Mouse (Mus musculus) limb, embryonic 11.5 days (tissue): ENCODE data around the gene Urb1. TPM values are rescaled to one million over a fixed set of nuclear protein-coding genes. Genes with fewer than 3 reads are reported as not detected.

Experiments used
- ATAC-seq: fragments of 200-750 bp; cut with Nextera tagmentation; 2 replicates; pipeline ENCODE4 v1.8.0; 2017; ENCODE audit warnings: low read depth; ENCODE audit not compliant: insufficient number of reproducible peaks, low FRiP score, low TSS enrichment
- DNase-seq: peaks from one replicate; pipeline ENCODE4 v3.0.0-alpha.2; 2015; ENCODE audit warnings: low spot score
- H3K27ac ChIP-seq: fragments of 300-500 bp; sonication (generic); replicated peaks from 2 replicates; pipeline ENCODE4 v1.5.1; 2014; ENCODE audit warnings: low read depth, mild to moderate bottlenecking, low read length
- H3K27me3 ChIP-seq: fragments of 300-500 bp; sonication (generic); 2 replicates; pipeline ENCODE4 v1.6.1; 2014; ENCODE audit warnings: mild to moderate bottlenecking, low read length, mixed read lengths; ENCODE audit not compliant: control insufficient read depth, insufficient read depth
- H3K36me3 ChIP-seq: fragments of 300-500 bp; sonication (generic); 2 replicates; pipeline ENCODE4 v1.6.1; 2014; ENCODE audit warnings: mild to moderate bottlenecking, low read length, moderate library complexity, mixed read lengths; ENCODE audit not compliant: control insufficient read depth, insufficient read depth
- H3K4me1 ChIP-seq: fragments of 300-500 bp; sonication (generic); 2 replicates; pipeline ENCODE4 v1.6.1; 2014; ENCODE audit warnings: low read length, mixed read lengths; ENCODE audit not compliant: control insufficient read depth, insufficient read depth
- H3K4me2 ChIP-seq: fragments of 300-500 bp; sonication (generic); 2 replicates; pipeline ENCODE4 v1.6.1; 2014; ENCODE audit warnings: low read depth, mild to moderate bottlenecking, moderate library complexity; ENCODE audit not compliant: severe bottlenecking
- H3K4me3 ChIP-seq: fragments of 300-500 bp; sonication (generic); 2 replicates; pipeline ENCODE4 v1.5.1; 2014; ENCODE audit warnings: low read depth, low read length
- H3K9ac ChIP-seq: fragments of 300-500 bp; sonication (generic); 2 replicates; pipeline ENCODE4 v1.6.1; 2014; ENCODE audit warnings: mild to moderate bottlenecking, low read length
- H3K9me3 ChIP-seq: fragments of 300-500 bp; sonication (generic); 2 replicates; pipeline ENCODE4 v1.6.1; 2016; ENCODE audit warnings: low read length; ENCODE audit not compliant: control insufficient read depth
- WGBS: fragments of 180-500 bp; shearing (Covaris S2); extraction: QIAGEN DNeasy Blood & Tissue Kit; methylation state at CpG from one replicate; pipeline ENCODE4 v1.1.7; 2014; 5-methylcytosine and 5-hydroxymethylcytosine counted together
- polyA plus RNA-seq: library from polyadenylated mRNA; unstranded; fragments of >200 nt; fragmentation: Nextera tagmentation; extraction: Ambion mirVana; gene quantifications from 2 replicates; pipeline ENCODE4 v1.2.1, GENCODE M21; 2014

Gene Urb1
- polyA plus RNA-seq, 1 experiment from 2014 or later, result 16.6 TPM

DNA sequence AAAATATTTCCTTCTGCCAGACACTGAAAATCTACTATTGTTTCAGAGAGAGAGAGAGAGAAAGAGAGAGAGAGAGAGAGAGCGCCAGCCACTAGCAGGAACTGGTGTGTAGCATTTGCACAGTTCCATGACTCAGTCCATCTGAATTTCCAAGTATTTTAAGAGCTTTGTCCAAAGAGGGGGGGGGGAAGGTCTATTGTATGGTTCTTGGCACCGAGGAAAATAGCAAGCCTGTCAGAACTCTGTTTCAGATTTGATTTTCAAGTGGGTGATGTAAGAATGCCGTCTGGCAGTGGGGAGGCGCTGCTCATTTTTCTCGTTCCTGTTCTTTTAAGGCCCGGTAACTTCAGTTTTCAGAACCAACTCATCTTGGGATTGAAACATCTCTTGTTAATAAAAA, 34.8 kb upstream of the Urb1 start:
- Histone ChIP-seq H3K36me3 (no peaks in the 10 kb centered on the region), H3K27me3 (no peaks in the 10 kb centered on the region), H3K4me1 (no peaks in the 10 kb centered on the region; the same call in 1 of the 2 replicates), H3K27ac (no peak overlapping the region), H3K4me3 (no peak overlapping the region), H3K9me3 (no peaks in the 10 kb centered on the region), H3K9ac (no peak overlapping the region), H3K4me2 (no peak overlapping the region)
- ATAC-seq (no peak), DNase-seq (no peak)
- WGBS, result 88% methylated on average over 6 of the region's 6 CpGs

GRCm38 (mm10) chr16:90842164-90842563, 32.0 kb upstream of the Urb1 start:
- ATAC-seq, result no peak

DNA sequence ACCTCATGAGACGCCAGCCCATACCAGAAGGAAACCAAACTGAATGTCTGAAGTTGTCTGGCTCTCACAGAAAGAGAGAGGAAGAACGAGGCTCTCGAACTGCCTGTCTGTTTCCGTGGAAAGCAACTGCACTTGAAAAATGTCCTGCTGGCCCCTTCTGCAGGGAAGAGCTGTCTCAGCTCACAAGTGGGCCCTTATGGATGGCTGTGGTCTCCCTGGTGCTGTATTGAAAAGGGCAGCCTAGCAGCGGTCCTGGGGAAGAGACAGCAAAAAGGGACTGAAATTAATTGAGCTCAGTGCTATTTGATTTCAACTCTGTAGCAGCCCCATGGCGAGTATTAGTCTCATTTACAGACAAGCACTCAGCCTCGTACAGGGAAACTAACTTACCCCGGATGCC, 27.2 kb upstream of the Urb1 start:
- Histone ChIP-seq H3K4me3 (no peak overlapping the region), H3K9ac (no peak overlapping the region), H3K4me1 (peaks cover 4% of the 10 kb centered on the region; the same call in 1 of the 2 replicates), H3K27me3 (no peaks in the 10 kb centered on the region; the same call in 1 of the 2 replicates), H3K9me3 (no peaks in the 10 kb centered on the region), H3K4me2 (no peak overlapping the region), H3K27ac (no peak overlapping the region), H3K36me3 (no peaks in the 10 kb centered on the region)
- DNase-seq, result no peak
- WGBS, result 80% methylated on average over 8 of the region's 8 CpGs
- ATAC-seq, result no peak

More at GRCm38 (mm10) chr16:90842164-90842563, 32.0 kb upstream of the Urb1 start:
- H3K4me3 ChIP-seq, result no peak overlapping the region
- no peak overlapping the region for H3K27ac ChIP-seq
- no peaks in the 10 kb centered on the region for H3K27me3 ChIP-seq
- no peaks in the 10 kb centered on the region for H3K9me3 ChIP-seq
- 79% methylated on average over 9 of the region's 9 CpGs for WGBS
- H3K4me2 ChIP-seq, result no peak overlapping the region
- no peaks in the 10 kb centered on the region for H3K4me1 ChIP-seq
- no peak for DNase-seq
- H3K36me3 ChIP-seq, result no peaks in the 10 kb centered on the region
- no peak overlapping the region for H3K9ac ChIP-seq

DNA sequence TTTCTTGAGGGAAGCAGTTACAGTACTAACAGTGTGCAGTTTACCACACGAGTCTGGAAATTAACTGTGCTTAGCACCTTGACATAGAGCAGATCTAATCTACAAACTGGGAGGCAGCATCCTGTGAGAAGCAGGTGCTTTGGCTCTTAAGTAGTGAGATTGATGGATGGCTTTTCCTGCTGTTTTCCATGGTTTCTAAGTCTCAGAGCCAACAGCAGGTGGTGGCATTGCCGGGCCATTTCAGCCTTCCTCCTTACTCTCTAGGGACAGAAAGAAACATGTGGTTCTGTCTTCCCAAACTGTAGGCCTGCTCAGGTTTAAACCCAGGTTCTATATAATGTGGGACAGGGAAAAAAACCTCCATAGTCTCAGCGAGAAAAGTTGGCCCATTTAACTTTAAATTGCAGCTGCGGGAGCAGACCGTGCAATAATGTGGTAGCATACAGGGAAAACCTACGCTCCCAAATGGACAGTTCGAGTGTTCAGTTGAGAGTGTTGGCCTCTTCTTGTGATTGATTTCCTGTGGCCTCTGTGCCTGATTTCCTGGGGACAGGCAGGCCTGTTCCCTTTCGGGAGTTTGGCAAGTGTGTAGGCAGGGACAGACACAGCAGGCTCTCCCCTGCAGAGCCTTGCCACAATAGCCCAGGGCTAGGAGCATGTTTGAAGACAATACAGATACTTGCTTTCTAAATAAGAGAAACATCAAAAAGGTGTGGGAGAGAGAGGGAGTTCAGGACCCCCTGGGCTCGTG, 23.0 kb upstream of the Urb1 start:
- no peak overlapping the region for H3K9ac ChIP-seq
- no peaks in the 10 kb centered on the region for H3K36me3 ChIP-seq
- peaks cover 7% of the 10 kb centered on the region; the same call in 1 of the 2 replicates for H3K4me1 ChIP-seq
- H3K9me3 ChIP-seq, result no peaks in the 10 kb centered on the region
- peaks cover 32% of the 10 kb centered on the region for H3K27me3 ChIP-seq
- H3K4me2 ChIP-seq, result 0 out of 2 replicates have a peak overlapping the region, but pooled peaks have one; percentile 10
- no peak overlapping the region for H3K27ac ChIP-seq
- ATAC-seq, result no peak
- no peak overlapping the region for H3K4me3 ChIP-seq
- no peak for DNase-seq
- WGBS, result 38% methylated on average over 9 of the region's 9 CpGs

DNA sequence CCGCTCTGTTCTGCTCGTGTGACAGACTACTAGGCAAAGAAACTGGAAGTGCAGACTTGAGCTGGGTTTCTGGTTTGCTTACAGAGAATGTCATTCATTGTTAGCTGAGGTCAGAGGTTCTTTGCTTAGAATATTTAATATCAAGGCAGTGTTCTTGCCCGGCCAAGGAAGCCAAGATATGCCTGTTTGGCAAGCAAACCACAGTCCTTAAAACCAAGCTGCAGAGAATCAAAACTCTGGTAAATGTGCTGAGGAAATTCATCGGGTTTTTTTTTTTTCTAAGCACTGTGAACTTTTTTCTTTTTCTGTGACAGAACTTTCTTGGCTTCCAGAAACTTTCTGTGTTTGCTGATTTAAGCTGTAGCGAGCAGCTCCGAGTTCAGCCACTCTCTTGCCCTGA, 22.3 kb upstream of the Urb1 start:
- Histone ChIP-seq H3K4me2 (no peak overlapping the region), H3K27me3 (peaks cover 32% of the 10 kb centered on the region)

GRCm38 (mm10) chr16:90831676-90832075, 21.5 kb upstream of the Urb1 start:
- Histone ChIP-seq H3K4me2 (no peak overlapping the region; the same call in 1 of the 2 replicates), H3K36me3 (no peaks in the 10 kb centered on the region), H3K27me3 (peaks cover 32% of the 10 kb centered on the region), H3K4me1 (peaks cover 7% of the 10 kb centered on the region; the same call in 1 of the 2 replicates), H3K9me3 (no peaks in the 10 kb centered on the region), H3K4me3 (peak overlapping the region; percentile 49), H3K27ac (no peak overlapping the region), H3K9ac (no peak overlapping the region)
- 20% methylated on average over 15 of the region's 15 CpGs for WGBS
- no peak for ATAC-seq
- no peak for DNase-seq

More for the DNA sequence above, 22.3 kb upstream of the Urb1 start:
- ATAC-seq, result no peak
- Histone ChIP-seq H3K36me3 (no peaks in the 10 kb centered on the region), H3K4me3 (no peak overlapping the region), H3K4me1 (peaks cover 7% of the 10 kb centered on the region; the same call in 1 of the 2 replicates), H3K27ac (no peak overlapping the region), H3K9me3 (no peaks in the 10 kb centered on the region), H3K9ac (no peak overlapping the region)
- 72% methylated on average over 6 of the region's 6 CpGs for WGBS
- no peak for DNase-seq

- Histone ChIP-seq H3K9ac (peak overlapping the region; percentile 49; the same call in 1 of the 2 replicates), H3K9me3 (no peaks in the 10 kb centered on the region), H3K27me3 (peaks cover 32% of the 10 kb centered on the region), H3K4me2 (peak overlapping the region; percentile 78), H3K36me3 (no peaks in the 10 kb centered on the region), H3K4me3 (peak overlapping the region; percentile 49), H3K4me1 (peaks cover 7% of the 10 kb centered on the region; the same call in 1 of the 2 replicates), H3K27ac (no peak overlapping the region)
- WGBS, result under 1% methylated on average over 67 of the region's 67 CpGs
- peak; percentile 69 for ATAC-seq
- DNase-seq, result peak; percentile 69
These were observed 20.6 kb upstream of the Urb1 start for GRCm38 (mm10) chr16:90830686-90831439.

DNA sequence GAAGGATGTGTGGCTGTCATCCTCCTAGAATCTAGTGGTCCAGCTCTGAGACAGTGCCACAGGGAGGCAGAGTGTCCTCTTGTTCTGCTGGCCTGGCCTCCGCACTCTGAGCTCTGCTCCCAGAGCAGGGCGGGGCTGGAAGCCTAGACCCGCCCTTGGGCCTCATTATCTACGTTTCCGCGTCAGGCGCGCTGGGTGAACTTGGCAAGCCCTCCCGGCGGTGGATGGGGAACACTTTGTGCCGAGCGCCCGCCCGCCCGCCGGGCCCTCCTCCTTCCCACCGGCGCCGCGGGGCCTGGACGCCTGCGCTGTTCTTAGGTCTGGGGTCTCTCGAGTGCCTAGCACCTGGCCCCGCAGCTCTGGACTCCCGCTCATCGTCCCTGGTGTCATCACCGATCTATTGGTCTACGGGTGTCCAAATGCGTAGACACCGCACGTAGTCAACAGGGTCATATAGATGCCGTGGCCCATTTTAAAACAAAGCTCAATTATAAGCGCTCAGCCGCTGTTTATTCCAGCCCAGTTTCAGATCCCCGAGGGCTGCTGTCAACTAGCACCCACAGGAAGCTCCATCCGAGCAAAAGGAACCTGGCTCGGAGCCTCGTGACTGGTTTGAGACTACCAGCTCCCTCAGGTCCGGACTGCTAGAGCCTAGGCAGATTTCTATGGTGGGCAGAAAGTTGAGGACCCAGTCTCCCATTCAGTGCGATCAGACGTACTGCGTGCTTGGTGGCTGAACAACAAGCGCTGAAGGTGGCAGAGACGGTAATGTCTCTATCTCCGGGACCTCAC, 19.9 kb upstream of the Urb1 start:
- H3K36me3 ChIP-seq, result no peaks in the 10 kb centered on the region
- peak overlapping the region; percentile 49 for H3K4me3 ChIP-seq
- H3K27ac ChIP-seq, result no peak overlapping the region
- peak; percentile 76 for DNase-seq
- H3K27me3 ChIP-seq, result peaks cover 32% of the 10 kb centered on the region
- H3K4me2 ChIP-seq, result peak overlapping the region; percentile 78
- peaks cover 7% of the 10 kb centered on the region; the same call in 1 of the 2 replicates for H3K4me1 ChIP-seq
- peak; percentile 22; the same call in 1 of the 2 replicates for ATAC-seq
- H3K9ac ChIP-seq, result no peak overlapping the region
- under 1% methylated on average over 40 of the region's 45 CpGs for WGBS
- H3K9me3 ChIP-seq, result no peaks in the 10 kb centered on the region
